Mouse (Mus musculus) spleen, adult 2 months (tissue): ENCODE results near the gene Cnih2.

ENCODE experiments used
- CTCF ChIP-seq: fragments of 200-500 bp; IDR thresholded peaks from 2 replicates; pipeline ENCODE4 v1.5.1; 2011; ENCODE audit warnings: mild to moderate bottlenecking, inconsistent platforms; ENCODE audit not compliant: insufficient read depth, insufficient read length, insufficient replicate concordance; ENCODE audit errors: extremely low read depth
- POLR2A ChIP-seq: fragments of 200-500 bp; IDR thresholded peaks from 2 replicates; pipeline ENCODE4 v1.6.1; 2011; ENCODE audit warnings: low read depth, low read length, inconsistent platforms

DNA sequence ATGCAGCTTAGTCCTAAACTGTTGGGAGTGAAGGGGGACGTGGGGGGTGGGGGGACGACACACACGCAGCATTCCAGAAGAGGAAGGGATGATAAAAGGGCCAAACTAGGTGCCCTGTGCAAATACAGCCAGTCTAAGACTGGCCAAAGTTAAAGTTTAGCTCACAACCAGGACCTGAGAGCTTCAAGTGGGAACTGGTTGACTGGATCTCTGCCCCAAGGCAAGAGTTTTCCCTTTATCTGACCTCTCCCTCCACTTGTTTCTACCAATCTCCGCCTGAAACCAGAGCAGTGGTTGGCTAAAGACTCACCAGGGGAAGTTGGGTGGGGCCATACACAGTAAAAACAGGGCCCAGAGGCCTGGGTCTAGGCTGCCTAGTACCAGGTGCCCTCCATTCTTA, 10.4 kb upstream of the Cnih2 start:
- TF ChIP-seq POLR2A (no peak), CTCF (no peak)
